Mouse (Mus musculus): ENCODE measurements around the gene Arid1a. TPM values are rescaled to one million over a fixed set of nuclear protein-coding genes. Genes with fewer than 3 reads are reported as not detected.

The Arid1a gene
- polyA plus RNA-seq, 1 experiment from 2014 or later: 24.2 TPM

DNA sequence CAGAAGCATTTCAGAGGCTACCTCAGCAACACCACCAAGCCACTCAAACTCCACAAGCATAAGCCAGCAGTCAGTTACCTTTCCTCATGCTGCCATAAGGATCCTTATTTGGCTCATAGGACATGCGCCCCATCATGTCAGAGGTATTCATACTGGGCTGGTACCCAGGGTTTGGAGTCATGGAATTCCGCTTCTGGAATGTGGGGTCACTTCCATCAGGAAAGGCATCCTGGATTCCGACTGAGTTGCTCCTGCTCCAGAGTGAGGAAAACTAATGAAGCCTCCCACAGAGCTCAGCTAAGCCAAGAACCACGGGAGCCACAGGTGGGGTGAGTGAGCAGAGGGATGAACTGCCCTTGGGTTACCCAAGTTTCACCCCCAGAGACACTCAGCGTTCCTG lies 69.4 kb downstream of the Arid1a start:
- no peak for ATAC-seq
- Histone ChIP-seq H3K9me3 (ENCODE audit: control insufficient read depth, low read length) (no peaks in the 10 kb centered on the region), H3K9ac (ENCODE audit: low read depth, low read length) (no peak overlapping the region), H3K27ac (ENCODE audit: low read depth, low read length) (no peak overlapping the region), H3K4me3 (ENCODE audit: low read length) (no peak overlapping the region), H3K27me3 (replicated peaks; ENCODE audit: control insufficient read depth, insufficient read depth, low read length) (no peaks in the 10 kb centered on the region), H3K36me3 (ENCODE audit: control insufficient read depth, insufficient read depth, low read length) (peaks cover 55% of the 10 kb centered on the region), H3K4me2 (ENCODE audit: low read length) (no peak overlapping the region), H3K4me1 (ENCODE audit: control insufficient read depth, insufficient read depth, low read depth, low read length) (no peaks in the 10 kb centered on the region)
- 83% methylated on average over 5 of the region's 5 CpGs for WGBS

DNA sequence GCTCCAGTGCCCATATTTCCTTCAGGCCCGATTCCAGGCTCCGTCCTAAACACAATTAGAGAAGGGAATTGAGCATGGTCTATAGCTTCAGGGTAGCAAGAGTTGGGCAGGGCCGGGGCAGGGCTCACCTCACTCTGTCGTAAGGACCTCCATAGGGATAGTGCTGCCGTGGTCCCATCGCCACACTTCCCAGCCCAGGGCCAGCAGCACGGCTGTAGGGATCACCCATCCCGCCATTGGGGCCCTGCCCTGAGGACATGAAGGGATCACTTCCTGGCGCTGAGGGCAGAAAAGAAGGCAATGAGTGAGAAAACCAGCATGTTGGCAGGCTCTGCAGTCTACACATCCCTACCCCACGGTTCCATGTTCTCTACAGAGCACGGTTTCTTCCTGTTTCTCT lies 70.1 kb downstream of the Arid1a start:
- 92% methylated on average over 11 of the region's 11 CpGs for WGBS
- no peak overlapping the region for H3K9ac ChIP-seq (ENCODE audit: low read depth, low read length)
- H3K9me3 ChIP-seq (ENCODE audit: control insufficient read depth, low read length): no peaks in the 10 kb centered on the region
- H3K27me3 ChIP-seq (replicated peaks; ENCODE audit: control insufficient read depth, insufficient read depth, low read length): no peaks in the 10 kb centered on the region
- H3K36me3 ChIP-seq (ENCODE audit: control insufficient read depth, insufficient read depth, low read length): peaks cover 51% of the 10 kb centered on the region
- no peak overlapping the region for H3K27ac ChIP-seq (ENCODE audit: low read depth, low read length)
- no peaks in the 10 kb centered on the region for H3K4me1 ChIP-seq (ENCODE audit: control insufficient read depth, insufficient read depth, low read depth, low read length)
- no peak overlapping the region for H3K4me2 ChIP-seq (ENCODE audit: low read length)
- no peak overlapping the region for H3K4me3 ChIP-seq (ENCODE audit: low read length)
- no peak for ATAC-seq

DNA sequence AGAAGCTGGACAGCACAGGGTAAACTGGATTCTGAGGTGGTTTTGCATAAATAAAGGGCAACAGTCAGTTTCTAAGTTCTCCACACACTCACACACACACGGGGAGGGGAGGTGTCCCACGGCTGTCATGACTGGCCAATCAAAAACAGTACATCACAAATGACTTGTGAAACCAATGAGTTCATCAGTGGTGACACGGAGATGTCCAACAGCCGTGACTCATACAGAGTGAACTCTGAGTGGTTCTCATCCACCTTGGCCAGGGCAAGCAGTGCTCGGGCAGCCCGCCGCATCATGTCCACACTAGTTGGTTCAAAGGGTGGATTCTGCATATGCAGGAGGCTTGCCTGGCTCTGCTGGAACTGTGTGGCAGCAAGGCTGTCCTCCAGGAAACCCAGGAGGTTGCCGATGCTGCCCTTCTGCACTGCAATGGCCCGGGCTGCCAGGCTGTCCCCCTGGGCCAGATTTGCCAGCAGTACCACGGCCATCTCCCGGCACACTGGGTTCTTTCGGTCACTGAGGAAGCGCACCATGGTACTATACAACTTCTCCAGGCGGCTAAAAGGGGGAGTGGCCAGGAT lies 76.3 kb downstream of the Arid1a start:
- Histone ChIP-seq H3K4me3 (ENCODE audit: low read length) (no peak overlapping the region), H3K27ac (ENCODE audit: low read depth, low read length) (0 out of 2 replicates have a peak overlapping the region, but pooled peaks have one; percentile 4), H3K4me2 (ENCODE audit: low read length) (no peak overlapping the region), H3K9me3 (ENCODE audit: control insufficient read depth, low read length) (no peaks in the 10 kb centered on the region), H3K36me3 (ENCODE audit: control insufficient read depth, insufficient read depth, low read length) (peaks cover 21% of the 10 kb centered on the region), H3K4me1 (ENCODE audit: control insufficient read depth, insufficient read depth, low read depth, low read length) (no peaks in the 10 kb centered on the region; the same call in 1 of the 2 replicates), H3K9ac (ENCODE audit: low read depth, low read length) (no peak overlapping the region), H3K27me3 (replicated peaks; ENCODE audit: control insufficient read depth, insufficient read depth, low read length) (no peaks in the 10 kb centered on the region)
- WGBS: 83% methylated on average over 14 of the region's 14 CpGs
- no peak for ATAC-seq

DNA sequence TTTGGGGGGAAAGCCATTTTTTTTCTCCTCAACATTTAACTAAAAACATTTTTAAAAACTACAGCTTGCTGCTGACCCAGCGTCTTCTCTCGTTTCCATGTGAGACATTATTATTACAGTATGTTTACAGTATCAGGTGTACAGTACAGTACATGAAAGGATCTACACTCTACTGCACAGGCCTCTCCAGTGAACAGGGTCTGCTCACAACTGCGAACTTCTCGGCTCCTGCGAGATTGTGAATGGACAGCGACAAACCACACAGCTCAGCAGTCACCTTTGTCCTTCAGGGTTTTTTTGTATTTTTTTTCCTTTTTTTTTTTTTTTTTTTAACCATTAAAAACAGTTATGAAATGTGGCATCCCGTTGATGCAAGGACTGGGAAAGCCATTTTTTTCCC lies 76.9 kb downstream of the Arid1a start:
- H3K4me3 ChIP-seq (ENCODE audit: low read length): no peak overlapping the region
- ATAC-seq: no peak
- no peaks in the 10 kb centered on the region for H3K9me3 ChIP-seq (ENCODE audit: control insufficient read depth, low read length)
- H3K36me3 ChIP-seq (ENCODE audit: control insufficient read depth, insufficient read depth, low read length): peaks cover 14% of the 10 kb centered on the region
- no peaks in the 10 kb centered on the region for H3K27me3 ChIP-seq (replicated peaks; ENCODE audit: control insufficient read depth, insufficient read depth, low read length)
- no peak overlapping the region for H3K27ac ChIP-seq (ENCODE audit: low read depth, low read length)
- H3K4me1 ChIP-seq (ENCODE audit: control insufficient read depth, insufficient read depth, low read depth, low read length): no peaks in the 10 kb centered on the region; the same call in 1 of the 2 replicates
- 87% methylated on average over 7 of the region's 7 CpGs for WGBS
- H3K9ac ChIP-seq (ENCODE audit: low read depth, low read length): no peak overlapping the region
- H3K4me2 ChIP-seq (ENCODE audit: low read length): no peak overlapping the region

DNA sequence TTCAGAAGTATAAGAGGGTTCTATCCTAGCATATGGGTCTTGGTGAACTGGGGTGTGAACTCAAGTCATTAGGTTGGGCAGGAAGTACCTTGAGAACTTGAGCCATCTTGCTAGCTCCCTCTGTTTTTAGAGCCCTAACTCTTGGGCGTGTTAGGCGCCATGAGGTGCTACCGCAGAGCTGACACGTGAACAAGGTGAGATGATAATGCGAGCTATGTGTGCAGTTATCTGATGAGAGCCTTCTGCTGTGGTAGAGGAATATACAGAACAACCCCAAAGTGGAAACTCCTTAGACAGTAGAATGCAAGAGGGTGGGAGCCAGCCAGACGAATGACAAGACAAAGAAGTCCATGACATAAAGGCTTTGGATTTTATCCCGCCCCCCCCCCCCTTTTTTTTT lies 79.3 kb downstream of the Arid1a start:
- WGBS: 74% methylated on average over 7 of the region's 7 CpGs
- Histone ChIP-seq H3K4me2 (ENCODE audit: low read length) (no peak overlapping the region), H3K27ac (ENCODE audit: low read depth, low read length) (no peak overlapping the region), H3K4me1 (ENCODE audit: control insufficient read depth, insufficient read depth, low read depth, low read length) (peaks cover 11% of the 10 kb centered on the region), H3K4me3 (ENCODE audit: low read length) (no peak overlapping the region), H3K36me3 (ENCODE audit: control insufficient read depth, insufficient read depth, low read length) (peaks cover 7% of the 10 kb centered on the region), H3K9ac (ENCODE audit: low read depth, low read length) (no peak overlapping the region), H3K27me3 (replicated peaks; ENCODE audit: control insufficient read depth, insufficient read depth, low read length) (no peaks in the 10 kb centered on the region), H3K9me3 (ENCODE audit: control insufficient read depth, low read length) (no peaks in the 10 kb centered on the region)
- no peak for ATAC-seq

DNA sequence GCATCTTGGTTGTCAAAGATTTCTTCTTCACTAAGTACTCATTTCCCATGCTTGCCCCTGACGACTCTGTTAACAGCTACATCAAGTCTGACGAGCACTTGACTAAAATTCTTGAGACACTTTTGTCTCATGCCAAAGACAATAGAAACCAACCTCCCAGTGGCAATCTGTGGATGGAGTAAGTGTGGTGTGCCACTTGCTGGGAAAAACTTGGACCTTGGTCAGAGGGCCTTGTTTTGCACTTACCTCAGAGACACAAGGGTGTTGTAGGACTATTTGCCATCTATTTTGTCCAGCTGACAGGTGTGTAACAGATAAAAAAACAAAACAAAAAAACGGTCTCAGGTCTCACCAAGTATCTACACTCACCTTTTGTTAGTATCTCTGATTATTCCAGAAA lies 80.4 kb downstream of the Arid1a start:
- no peak overlapping the region for H3K4me3 ChIP-seq (ENCODE audit: low read length)
- ATAC-seq: no peak
- H3K4me2 ChIP-seq (ENCODE audit: low read length): peak overlapping the region; percentile 0; the same call in 1 of the 2 replicates
- WGBS: 23% methylated on average over 3 of the region's 3 CpGs
- H3K4me1 ChIP-seq (ENCODE audit: control insufficient read depth, insufficient read depth, low read depth, low read length): peaks cover 18% of the 10 kb centered on the region
- no peaks in the 10 kb centered on the region for H3K27me3 ChIP-seq (replicated peaks; ENCODE audit: control insufficient read depth, insufficient read depth, low read length)
- no peak overlapping the region for H3K9ac ChIP-seq (ENCODE audit: low read depth, low read length)
- peaks cover 5% of the 10 kb centered on the region for H3K36me3 ChIP-seq (ENCODE audit: control insufficient read depth, insufficient read depth, low read length)
- H3K27ac ChIP-seq (ENCODE audit: low read depth, low read length): peak overlapping the region; percentile 41
- no peaks in the 10 kb centered on the region for H3K9me3 ChIP-seq (ENCODE audit: control insufficient read depth, low read length)

DNA sequence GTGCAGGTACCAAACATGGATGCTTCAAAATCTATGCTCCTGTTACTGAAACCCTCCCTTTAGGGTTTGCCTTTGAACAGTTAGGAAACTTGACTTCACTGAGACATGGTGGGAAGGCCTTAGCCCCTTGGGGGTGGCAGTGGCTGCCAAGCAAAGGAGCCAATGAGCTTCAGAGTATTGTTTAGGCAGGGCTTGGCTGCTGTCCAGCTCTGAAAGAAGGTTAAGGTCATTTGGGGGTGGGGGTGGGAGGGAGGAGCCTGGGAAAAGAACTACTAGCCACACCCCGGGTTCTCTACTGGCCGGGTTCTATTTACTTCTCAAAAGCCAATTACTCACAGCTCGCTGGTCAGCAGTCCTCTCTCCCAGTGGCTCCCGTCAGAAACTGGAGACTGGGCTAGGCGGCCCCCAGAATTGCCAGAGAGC lies 81.0 kb downstream of the Arid1a start:
- Histone ChIP-seq H3K9me3 (ENCODE audit: control insufficient read depth, low read length) (no peaks in the 10 kb centered on the region), H3K4me2 (ENCODE audit: low read length) (no peak overlapping the region; the same call in 1 of the 2 replicates), H3K27ac (ENCODE audit: low read depth, low read length) (peak overlapping the region; percentile 57), H3K36me3 (ENCODE audit: control insufficient read depth, insufficient read depth, low read length) (peaks cover 2% of the 10 kb centered on the region; the same call in 1 of the 2 replicates), H3K4me3 (ENCODE audit: low read length) (no peak overlapping the region), H3K27me3 (replicated peaks; ENCODE audit: control insufficient read depth, insufficient read depth, low read length) (no peaks in the 10 kb centered on the region), H3K9ac (ENCODE audit: low read depth, low read length) (no peak overlapping the region), H3K4me1 (ENCODE audit: control insufficient read depth, insufficient read depth, low read depth, low read length) (peaks cover 22% of the 10 kb centered on the region)
- ATAC-seq: peak; percentile 73
- 1% methylated on average over 5 of the region's 5 CpGs for WGBS

DNA sequence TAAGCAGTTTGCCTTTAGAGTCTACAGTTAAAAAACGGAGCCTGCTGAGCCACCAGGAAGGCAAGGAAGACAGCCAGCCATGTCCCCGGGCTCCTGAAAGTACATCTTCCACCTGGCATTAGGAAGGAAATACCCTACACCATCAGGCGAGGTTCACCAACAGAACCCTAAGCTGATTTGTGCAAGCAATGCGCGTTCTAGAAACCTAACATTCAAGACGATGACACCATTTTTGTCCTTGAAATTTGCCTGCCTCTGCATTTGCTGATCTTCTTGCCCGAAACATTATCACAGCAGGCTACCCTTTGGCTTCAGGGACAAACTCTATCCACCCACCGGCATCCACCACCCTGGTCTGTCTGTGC lies 82.3 kb downstream of the Arid1a start:
- H3K27me3 ChIP-seq (replicated peaks; ENCODE audit: control insufficient read depth, insufficient read depth, low read length): no peaks in the 10 kb centered on the region
- 67% methylated on average over 8 of the region's 8 CpGs for WGBS
- no peak overlapping the region for H3K4me2 ChIP-seq (ENCODE audit: low read length)
- H3K27ac ChIP-seq (ENCODE audit: low read depth, low read length): peak overlapping the region; percentile 98
- H3K36me3 ChIP-seq (ENCODE audit: control insufficient read depth, insufficient read depth, low read length): peaks cover 2% of the 10 kb centered on the region; the same call in 1 of the 2 replicates
- ATAC-seq: no peak
- peaks cover 29% of the 10 kb centered on the region for H3K4me1 ChIP-seq (ENCODE audit: control insufficient read depth, insufficient read depth, low read depth, low read length)
- H3K4me3 ChIP-seq (ENCODE audit: low read length): no peak overlapping the region
- H3K9me3 ChIP-seq (ENCODE audit: control insufficient read depth, low read length): no peaks in the 10 kb centered on the region
- no peak overlapping the region for H3K9ac ChIP-seq (ENCODE audit: low read depth, low read length)

DNA sequence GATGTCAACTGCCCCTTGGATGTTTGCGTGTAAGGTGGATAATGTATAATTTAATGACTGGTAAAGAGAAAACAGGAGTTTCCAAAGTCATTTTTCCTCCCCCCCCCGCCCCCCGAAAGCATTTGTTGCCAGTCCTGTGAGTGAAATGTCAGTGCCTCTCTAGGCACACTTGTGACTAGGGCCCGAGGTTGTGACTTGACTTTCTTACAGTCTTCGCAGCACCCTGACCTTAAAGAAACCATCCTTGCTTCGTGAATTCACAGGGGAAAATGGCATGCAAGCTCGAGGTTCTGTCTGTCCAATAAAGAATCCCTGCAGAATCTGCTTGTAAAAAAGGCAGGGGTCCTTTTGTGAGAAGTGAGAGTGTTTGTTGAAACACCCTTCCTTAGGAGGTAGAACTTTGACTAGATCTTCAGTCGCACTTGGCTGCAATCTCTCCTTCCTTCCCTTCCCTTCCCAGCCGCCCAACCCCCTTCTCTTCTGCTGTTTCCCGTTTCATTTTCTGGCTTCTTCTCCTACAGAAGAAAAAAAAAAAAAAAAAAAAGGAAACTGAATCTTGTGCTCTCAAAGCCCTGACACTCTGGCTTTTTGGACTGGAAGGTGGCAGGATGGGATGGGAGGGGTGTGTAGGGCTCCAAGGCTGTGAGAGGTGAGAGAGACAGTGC lies 82.8 kb downstream of the Arid1a start:
- peaks cover 30% of the 10 kb centered on the region for H3K4me1 ChIP-seq (ENCODE audit: control insufficient read depth, insufficient read depth, low read depth, low read length)
- peaks cover 2% of the 10 kb centered on the region; the same call in 1 of the 2 replicates for H3K36me3 ChIP-seq (ENCODE audit: control insufficient read depth, insufficient read depth, low read length)
- H3K9me3 ChIP-seq (ENCODE audit: control insufficient read depth, low read length): no peaks in the 10 kb centered on the region
- no peak for ATAC-seq
- no peak overlapping the region; the same call in 1 of the 2 replicates for H3K4me3 ChIP-seq (ENCODE audit: low read length)
- no peak overlapping the region for H3K9ac ChIP-seq (ENCODE audit: low read depth, low read length)
- H3K27ac ChIP-seq (ENCODE audit: low read depth, low read length): peak overlapping the region; percentile 98
- no peaks in the 10 kb centered on the region for H3K27me3 ChIP-seq (replicated peaks; ENCODE audit: control insufficient read depth, insufficient read depth, low read length)
- 38% methylated on average over 10 of the region's 10 CpGs for WGBS
- H3K4me2 ChIP-seq (ENCODE audit: low read length): peak overlapping the region; percentile 70
